Mouse (Mus musculus) kidney, postnatal 0 days (tissue): ENCODE results near the gene Phyhipl. TPM values are rescaled to one million over a fixed set of nuclear protein-coding genes. Genes with fewer than 3 reads are reported as not detected.

Experiments
- ATAC-seq: fragments of 200-750 bp; cut with Nextera tagmentation; replicated peaks from 2 replicates; pipeline ENCODE4 v1.8.0; 2017; ENCODE audit warnings: low read depth, moderate number of reproducible peaks, moderate TSS enrichment, moderate library complexity; ENCODE audit not compliant: low FRiP score
- DNase-seq: peaks from one replicate; pipeline ENCODE4 v3.0.0-alpha.2; 2016; ENCODE audit warnings: low spot score
- H3K27ac ChIP-seq: fragments of 300-500 bp; sonication (generic); 2 replicates; pipeline ENCODE4 v1.5.1; 2014; ENCODE audit warnings: mild to moderate bottlenecking
- H3K27me3 ChIP-seq: fragments of 300-500 bp; sonication (generic); 2 replicates; pipeline ENCODE4 v1.6.1; 2014; ENCODE audit warnings: low read length, mixed read lengths; ENCODE audit not compliant: insufficient read depth
- H3K36me3 ChIP-seq: fragments of 300-500 bp; sonication (generic); 2 replicates; pipeline ENCODE4 v1.6.1; 2014; ENCODE audit warnings: low read length, mixed read lengths; ENCODE audit not compliant: insufficient read depth
- H3K4me1 ChIP-seq: fragments of 300-500 bp; sonication (generic); replicated peaks from 2 replicates; pipeline ENCODE4 v1.6.1; 2014; ENCODE audit warnings: antibody characterized with exemption, low read length, mixed read lengths; ENCODE audit not compliant: insufficient read depth
- H3K4me2 ChIP-seq: fragments of 300-500 bp; sonication (generic); 2 replicates; pipeline ENCODE4 v1.6.1; 2014; ENCODE audit warnings: mild to moderate bottlenecking, low read length, moderate library complexity, mixed read lengths
- H3K4me3 ChIP-seq: fragments of 300-500 bp; sonication (generic); replicated peaks from 2 replicates; pipeline ENCODE4 v1.5.1; 2014; ENCODE audit warnings: low read depth, low read length
- H3K9ac ChIP-seq: fragments of 300-500 bp; sonication (generic); 2 replicates; pipeline ENCODE4 v1.6.1; 2014; ENCODE audit warnings: low read depth, low read length
- H3K9me3 ChIP-seq: fragments of 300-500 bp; sonication (generic); replicated peaks from 2 replicates; pipeline ENCODE4 v1.6.1; 2016; ENCODE audit warnings: low read length, inconsistent platforms, mixed read lengths
- CTCF ChIP-seq: IDR thresholded peaks from 2 replicates; pipeline ENCODE4 v1.5.1; 2016; ENCODE audit warnings: antibody characterized with exemption, low read depth, mild to moderate bottlenecking, moderate library complexity
- WGBS: fragments of 180-500 bp; shearing (Covaris S2); extraction: QIAGEN DNeasy Blood & Tissue Kit; methylation state at CpG from one replicate; pipeline ENCODE4 v1.1.7; 2014; 5-methylcytosine and 5-hydroxymethylcytosine counted together
- polyA plus RNA-seq: library from polyadenylated mRNA; unstranded; fragments of >200 nt; fragmentation: Nextera tagmentation; extraction: Ambion mirVana; gene quantifications from 2 replicates; pipeline ENCODE4 v1.2.1, GENCODE M21; 2015

Phyhipl gene
- polyA plus RNA-seq, 1 experiment from 2014 or later: 35.0 TPM

DNA sequence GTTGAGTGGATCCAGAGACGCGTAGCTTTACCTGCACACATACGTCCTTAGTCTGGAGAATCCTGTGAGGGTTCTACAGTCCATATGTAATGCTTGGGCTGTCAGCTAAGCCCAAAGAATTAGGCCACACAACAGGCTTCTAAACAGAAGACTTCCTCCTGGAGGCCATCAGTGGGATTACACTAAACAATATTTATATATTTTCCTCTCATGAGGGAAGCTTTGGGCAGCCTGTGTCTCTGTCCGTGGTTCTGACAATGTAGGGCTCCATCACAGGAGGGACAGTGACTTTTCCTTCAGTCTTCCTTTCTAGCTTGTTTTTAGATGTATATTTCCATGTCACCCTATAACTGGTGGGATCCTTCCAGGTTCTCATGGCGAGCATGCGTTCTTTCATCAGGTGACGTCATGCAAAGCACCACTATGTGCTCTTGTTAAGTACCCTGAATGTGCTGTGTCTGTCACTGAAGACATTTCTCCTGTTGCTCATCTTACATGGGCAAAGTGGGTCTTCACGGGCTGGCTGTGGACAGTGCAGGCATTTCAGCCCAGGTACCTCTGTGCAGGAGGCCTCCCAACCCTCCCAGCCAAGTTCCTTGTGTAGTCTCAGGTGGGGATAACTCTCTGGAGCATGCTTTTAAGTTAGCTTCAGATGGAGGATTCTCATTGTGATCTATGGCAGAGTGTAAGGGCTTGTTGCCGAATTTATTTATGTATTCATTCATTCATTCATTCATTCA lies 115.1 kb downstream of the Phyhipl start:
- ATAC-seq (no peak), DNase-seq (peak; percentile 84)
- Histone ChIP-seq H3K4me3 (no peak overlapping the region), H3K36me3 (no peaks in the 10 kb centered on the region), H3K4me1 (no peaks in the 10 kb centered on the region), H3K4me2 (no peak overlapping the region), H3K9me3 (no peaks in the 10 kb centered on the region), H3K27ac (no peak overlapping the region), H3K9ac (no peak overlapping the region), H3K27me3 (no peaks in the 10 kb centered on the region)
- WGBS: 86% methylated on average over 9 of the region's 9 CpGs
- peak; percentile 75 for TF ChIP-seq CTCF

DNA sequence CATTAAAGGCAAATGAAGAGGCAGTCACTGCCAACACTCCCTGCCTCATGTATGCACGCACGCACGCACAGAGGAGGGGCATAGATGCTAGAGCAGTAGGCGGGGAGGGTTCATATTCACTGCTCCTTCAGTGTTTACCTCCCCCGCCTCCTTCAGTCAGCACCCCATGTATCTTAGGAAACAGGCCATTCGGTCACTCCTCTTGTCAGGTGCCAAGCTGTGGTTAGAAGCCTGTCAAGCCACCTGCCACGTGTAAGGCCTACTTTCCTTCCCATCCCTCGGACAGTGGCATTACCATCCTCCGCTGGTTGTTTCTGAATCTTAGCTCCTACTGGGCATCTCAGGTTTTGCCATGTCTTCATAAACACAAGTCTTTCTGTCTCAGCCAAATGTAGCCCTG lies 116.5 kb downstream of the Phyhipl start:
- no peaks in the 10 kb centered on the region for H3K36me3 ChIP-seq
- no peak for TF ChIP-seq CTCF
- no peak for ATAC-seq
- H3K9ac ChIP-seq: no peak overlapping the region
- no peak for DNase-seq
- H3K4me3 ChIP-seq: no peak overlapping the region
- H3K9me3 ChIP-seq: no peaks in the 10 kb centered on the region
- H3K27ac ChIP-seq: no peak overlapping the region
- no peaks in the 10 kb centered on the region for H3K4me1 ChIP-seq
- no peaks in the 10 kb centered on the region for H3K27me3 ChIP-seq
- H3K4me2 ChIP-seq: no peak overlapping the region
- whole genome bisulfite sequencing: 89% methylated on average over 9 of the region's 9 CpGs

DNA sequence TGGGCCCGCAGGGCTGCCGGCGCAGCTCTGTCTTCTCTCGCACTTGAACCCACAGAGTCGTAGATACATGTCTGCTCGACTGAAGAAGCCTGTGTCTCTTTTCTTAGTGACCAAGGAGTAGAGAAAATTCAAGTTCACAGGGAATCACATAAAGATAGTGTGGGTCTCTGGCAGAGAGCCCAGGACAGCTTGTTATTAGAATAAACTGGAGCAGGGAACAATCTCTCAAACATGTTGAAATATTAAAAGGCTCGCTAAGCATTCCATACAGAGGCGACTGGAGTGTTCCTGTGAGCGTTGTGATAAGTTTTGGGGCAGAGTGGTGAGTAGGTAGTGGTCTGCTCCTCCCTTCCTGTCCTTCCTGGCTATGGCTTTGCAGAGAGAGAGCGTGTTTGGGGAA lies 118.1 kb downstream of the Phyhipl start:
- 83% methylated on average over 10 of the region's 10 CpGs for WGBS
- no peak for ATAC-seq
- H3K27me3 ChIP-seq: no peaks in the 10 kb centered on the region

DNA sequence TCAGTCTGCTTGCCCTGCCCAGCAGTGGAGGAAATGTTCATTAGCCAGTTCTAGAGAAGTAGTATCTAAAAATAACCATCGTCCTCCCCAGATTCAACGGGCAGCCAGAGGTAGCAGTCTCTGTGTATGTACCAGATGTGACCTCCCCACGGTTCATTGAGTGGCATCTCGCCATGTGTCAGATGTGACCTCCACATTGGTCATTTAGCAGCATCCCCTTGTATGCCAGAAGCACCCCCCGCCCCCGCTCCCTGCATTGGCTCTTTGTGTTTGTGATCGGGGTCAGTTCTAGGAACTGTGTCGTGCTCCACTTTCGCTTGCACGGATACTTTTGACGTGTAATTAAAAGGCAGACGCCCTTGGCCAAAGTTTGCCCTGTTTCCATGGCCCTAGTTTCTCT lies 120.4 kb downstream of the Phyhipl start:
- DNase-seq: no peak
- H3K9me3 ChIP-seq: no peaks in the 10 kb centered on the region

More for the DNA sequence above, 118.1 kb downstream of the Phyhipl start:
- no peaks in the 10 kb centered on the region for H3K36me3 ChIP-seq
- no peak for TF ChIP-seq CTCF
- H3K9ac ChIP-seq: no peak overlapping the region
- no peaks in the 10 kb centered on the region for H3K4me1 ChIP-seq
- DNase-seq: peak; percentile 10
- H3K27ac ChIP-seq: no peak overlapping the region
- H3K4me3 ChIP-seq: no peak overlapping the region
- H3K9me3 ChIP-seq: no peaks in the 10 kb centered on the region
- no peak overlapping the region for H3K4me2 ChIP-seq

DNA sequence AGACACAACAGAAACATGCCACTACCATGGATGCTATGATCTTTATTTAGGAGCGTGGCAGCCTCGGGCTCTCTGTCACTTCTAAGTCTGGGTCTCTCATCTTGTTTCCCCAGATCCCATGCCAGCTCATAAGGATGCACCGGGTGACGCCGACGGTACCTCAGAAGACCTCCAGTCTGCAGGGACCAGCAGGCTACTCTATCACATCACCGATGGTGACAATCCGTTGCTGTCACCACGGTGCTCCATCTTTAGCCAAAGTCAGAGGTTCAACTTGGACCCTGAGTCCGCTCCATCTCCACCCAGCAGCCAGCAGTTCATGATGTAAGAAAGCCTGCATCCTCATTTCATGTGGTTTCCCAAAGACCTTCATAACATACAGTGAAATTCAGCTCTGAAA lies 121.2 kb downstream of the Phyhipl start:
- no peaks in the 10 kb centered on the region for H3K36me3 ChIP-seq
- no peak overlapping the region for H3K27ac ChIP-seq
- H3K9ac ChIP-seq: no peak overlapping the region
- no peak for TF ChIP-seq CTCF
- H3K27me3 ChIP-seq: no peaks in the 10 kb centered on the region
- 92% methylated on average over 10 of the region's 10 CpGs for WGBS
- H3K4me2 ChIP-seq: no peak overlapping the region
- no peak for ATAC-seq
- no peaks in the 10 kb centered on the region for H3K4me1 ChIP-seq
- no peak for DNase-seq
- H3K4me3 ChIP-seq: no peak overlapping the region
- H3K9me3 ChIP-seq: no peaks in the 10 kb centered on the region

More for the DNA sequence above, 120.4 kb downstream of the Phyhipl start:
- H3K4me1 ChIP-seq: no peaks in the 10 kb centered on the region
- TF ChIP-seq CTCF: no peak
- H3K27ac ChIP-seq: no peak overlapping the region
- ATAC-seq: no peak
- WGBS: 73% methylated on average over 12 of the region's 12 CpGs
- no peak overlapping the region for H3K4me3 ChIP-seq
- no peak overlapping the region for H3K4me2 ChIP-seq
- no peaks in the 10 kb centered on the region for H3K36me3 ChIP-seq
- no peaks in the 10 kb centered on the region for H3K27me3 ChIP-seq
- no peak overlapping the region for H3K9ac ChIP-seq

DNA sequence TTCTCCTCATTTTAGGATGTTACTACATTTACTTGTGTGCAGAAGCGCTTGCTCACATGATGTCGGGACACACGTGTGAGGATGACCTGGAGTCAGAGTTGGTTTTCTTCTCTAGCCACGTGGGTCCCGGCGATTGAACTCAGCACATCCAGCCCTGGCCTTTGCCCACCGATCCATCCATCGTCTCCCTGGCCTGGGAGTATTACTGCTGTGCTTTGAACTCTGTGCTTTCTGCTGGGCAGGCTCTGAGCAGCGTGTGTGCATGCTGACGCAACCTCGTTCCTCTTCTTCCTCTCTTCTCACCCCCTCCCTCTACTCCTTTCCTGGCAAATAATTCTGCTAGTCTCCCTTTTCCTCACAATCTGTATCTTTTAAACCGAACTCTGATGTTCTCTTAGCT lies 121.8 kb downstream of the Phyhipl start:
- ATAC-seq: no peak
- no peak overlapping the region for H3K4me3 ChIP-seq
- H3K4me1 ChIP-seq: no peaks in the 10 kb centered on the region
- WGBS: 83% methylated on average over 12 of the region's 12 CpGs
- no peaks in the 10 kb centered on the region for H3K9me3 ChIP-seq
- no peak overlapping the region for H3K27ac ChIP-seq
- H3K9ac ChIP-seq: no peak overlapping the region
- H3K4me2 ChIP-seq: no peak overlapping the region
- no peak for DNase-seq
- no peak for TF ChIP-seq CTCF
- no peaks in the 10 kb centered on the region for H3K36me3 ChIP-seq
- no peaks in the 10 kb centered on the region for H3K27me3 ChIP-seq
